Mouse (Mus musculus): Measurements from ENCODE around the gene Acss2. TPM values are rescaled to one million over a fixed set of nuclear protein-coding genes. Genes with fewer than 3 reads are reported as not detected.

The Acss2 gene
- polyA plus RNA-seq, 1 experiment from 2014 or later: 4.1 TPM

DNA sequence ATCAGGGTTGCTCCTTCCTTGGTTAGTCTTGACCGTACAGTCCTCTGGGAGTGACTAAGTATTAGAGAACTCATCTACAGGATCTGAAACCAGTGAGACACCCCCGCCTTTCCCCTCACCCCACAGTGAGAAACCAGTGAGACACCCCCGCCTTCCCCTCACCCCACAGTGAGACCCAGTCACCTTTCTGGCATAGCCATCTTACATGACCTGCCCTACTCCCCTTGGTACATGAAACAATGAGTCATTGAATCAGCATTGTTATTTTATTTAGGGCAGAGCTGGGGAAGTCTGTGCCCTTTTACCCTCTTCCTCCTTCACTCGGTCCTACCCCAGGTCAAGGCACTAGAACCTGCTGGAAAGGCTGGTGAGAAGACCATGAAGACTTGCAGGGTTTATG, 45.2 kb downstream of the Acss2 start:
- H3K79me2 ChIP-seq (ENCODE audit: inconsistent target): no peaks in the 10 kb centered on the region
- 51% methylated on average over 4 of the region's 4 CpGs for WGBS (ENCODE audit: missing documents)
- H3K27ac ChIP-seq: no peak overlapping the region
- no peak overlapping the region for H3K4me3 ChIP-seq (ENCODE audit: inconsistent target)
- no peaks in the 10 kb centered on the region for H3K36me3 ChIP-seq (ENCODE audit: inconsistent target)

DNA sequence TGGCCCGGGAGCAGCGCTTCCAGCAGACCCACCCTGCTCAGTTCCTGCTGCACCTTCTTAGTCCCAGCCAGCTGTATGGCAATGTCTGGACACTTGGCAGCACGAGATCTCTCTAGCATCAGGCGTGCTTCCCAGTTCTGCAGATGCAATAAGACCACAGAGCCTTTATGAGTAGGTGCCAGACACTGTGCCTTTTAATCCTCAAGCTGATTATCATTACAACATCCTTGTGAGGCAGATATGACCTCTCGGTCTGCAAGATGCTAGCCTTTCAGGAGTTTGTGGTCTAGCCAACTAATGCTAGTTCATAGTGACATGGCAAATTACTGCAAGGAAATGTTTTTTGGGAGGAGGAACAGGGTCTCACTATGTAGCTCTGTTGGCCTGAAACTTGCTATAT, 50.0 kb downstream of the Acss2 start:
- Histone ChIP-seq H3K36me3 (ENCODE audit: inconsistent target) (no peaks in the 10 kb centered on the region), H3K79me2 (ENCODE audit: inconsistent target) (no peaks in the 10 kb centered on the region), H3K27ac (no peak overlapping the region), H3K4me3 (ENCODE audit: inconsistent target) (no peak overlapping the region)
- WGBS (ENCODE audit: missing documents): 58% methylated on average over 5 of the region's 5 CpGs

DNA sequence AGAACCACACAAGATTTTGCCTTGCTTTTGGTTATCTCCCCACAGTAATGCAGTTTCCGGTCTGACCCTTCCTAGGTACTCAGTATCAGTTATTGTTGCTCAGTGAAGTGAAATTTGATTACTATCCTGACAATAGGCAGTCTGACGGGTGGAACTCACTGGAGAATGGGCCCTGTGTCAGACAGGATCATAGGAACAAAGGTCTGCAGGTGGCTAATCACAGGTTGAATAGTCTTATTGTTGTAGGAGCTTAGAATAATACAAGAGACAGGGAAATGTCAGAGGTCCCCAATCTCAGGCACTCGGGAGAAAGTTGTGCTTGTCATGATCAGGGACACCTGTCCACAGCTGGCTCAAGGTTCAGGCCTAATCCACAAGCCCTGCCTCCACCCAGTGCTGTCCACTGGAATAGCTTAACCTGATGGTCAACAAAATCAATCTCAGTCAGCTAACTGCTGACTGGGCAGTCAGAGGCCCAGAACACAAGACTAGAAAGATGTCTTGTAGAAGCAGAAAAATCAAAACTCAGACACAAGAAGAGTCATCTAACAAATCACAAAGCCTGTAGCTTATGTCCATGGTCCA, 51.6 kb downstream of the Acss2 start:
- no peaks in the 10 kb centered on the region for H3K79me2 ChIP-seq (ENCODE audit: inconsistent target)
- no peaks in the 10 kb centered on the region for H3K36me3 ChIP-seq (ENCODE audit: inconsistent target)
- no peak overlapping the region for H3K27ac ChIP-seq
- H3K4me3 ChIP-seq (ENCODE audit: inconsistent target): no peak overlapping the region
- 95% methylated on average over 3 of the region's 3 CpGs for WGBS (ENCODE audit: missing documents)

DNA sequence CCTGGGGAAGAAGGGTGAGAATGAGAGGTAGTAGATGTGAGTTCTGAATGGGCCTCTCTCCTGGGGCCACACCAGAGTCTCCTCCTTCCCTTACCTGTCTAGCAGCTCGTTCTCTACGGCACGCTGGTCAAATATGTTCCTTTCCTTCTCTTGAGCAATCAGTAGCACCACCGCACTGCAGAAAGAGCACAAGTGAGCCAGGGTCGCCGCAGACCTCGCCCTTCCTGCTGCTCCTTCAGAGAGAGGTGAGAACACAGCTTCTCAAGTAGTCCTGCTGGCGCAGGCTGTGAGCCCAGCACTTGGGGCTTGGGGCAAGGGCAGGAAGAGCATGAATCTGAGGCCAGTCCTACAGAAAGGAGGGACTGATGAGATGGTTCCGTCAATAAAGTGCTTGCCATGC, 55.3 kb downstream of the Acss2 start:
- WGBS (ENCODE audit: missing documents): 97% methylated on average over 9 of the region's 9 CpGs
- Histone ChIP-seq H3K79me2 (ENCODE audit: inconsistent target) (no peaks in the 10 kb centered on the region), H3K27ac (no peak overlapping the region), H3K4me3 (ENCODE audit: inconsistent target) (no peak overlapping the region), H3K36me3 (ENCODE audit: inconsistent target) (0 out of 2 replicates have a peak, but pooled peaks cover 11% of the 10 kb centered on the region)

DNA sequence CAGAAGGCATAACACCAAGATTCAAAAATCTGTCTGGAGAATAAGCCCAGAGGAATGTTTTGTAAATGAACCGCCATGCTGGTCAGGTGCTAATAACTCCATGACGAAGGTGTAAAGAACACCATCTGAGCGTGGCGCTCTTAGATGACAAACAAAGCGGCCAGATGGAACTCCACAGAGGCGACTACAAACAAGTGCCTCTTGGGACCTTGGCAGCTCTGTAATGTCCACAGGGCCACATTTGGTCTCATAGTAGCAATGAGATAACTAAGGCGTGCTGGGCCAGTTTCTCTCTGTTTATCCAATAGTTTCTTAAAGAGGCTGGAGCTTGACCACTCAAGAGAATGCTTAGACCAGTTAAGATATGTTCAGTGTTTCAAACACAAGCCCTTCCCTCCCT, 56.2 kb downstream of the Acss2 start:
- H3K79me2 ChIP-seq (ENCODE audit: inconsistent target): no peaks in the 10 kb centered on the region
- no peak overlapping the region for H3K27ac ChIP-seq
- WGBS (ENCODE audit: missing documents): 96% methylated on average over 7 of the region's 7 CpGs
- no peak overlapping the region for H3K4me3 ChIP-seq (ENCODE audit: inconsistent target)
- 0 out of 2 replicates have a peak, but pooled peaks cover 11% of the 10 kb centered on the region for H3K36me3 ChIP-seq (ENCODE audit: inconsistent target)

DNA sequence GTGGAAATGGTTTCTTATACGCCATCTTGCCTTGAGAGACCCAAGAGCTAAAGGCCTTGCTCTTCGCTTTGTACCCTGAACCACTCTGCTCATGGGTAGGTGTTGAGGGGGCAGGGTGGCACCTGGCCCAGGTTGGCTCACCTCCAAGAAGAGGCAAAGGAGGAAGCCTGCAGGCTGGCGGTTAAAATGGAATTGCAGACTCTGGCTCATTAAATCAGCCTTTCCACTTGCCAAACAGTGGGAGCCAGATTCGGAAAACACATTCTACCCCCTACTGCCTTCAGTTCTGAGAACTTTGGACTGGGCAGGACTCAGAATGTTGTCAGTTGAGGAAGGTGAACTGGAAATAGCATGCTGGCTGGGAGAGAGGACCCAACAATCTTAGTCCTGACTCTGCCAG, 57.0 kb downstream of the Acss2 start:
- Histone ChIP-seq H3K4me3 (ENCODE audit: inconsistent target) (no peak overlapping the region), H3K36me3 (ENCODE audit: inconsistent target) (0 out of 2 replicates have a peak, but pooled peaks cover 11% of the 10 kb centered on the region), H3K27ac (no peak overlapping the region), H3K79me2 (ENCODE audit: inconsistent target) (no peaks in the 10 kb centered on the region)
- 83% methylated on average over 4 of the region's 4 CpGs for WGBS (ENCODE audit: missing documents)

DNA sequence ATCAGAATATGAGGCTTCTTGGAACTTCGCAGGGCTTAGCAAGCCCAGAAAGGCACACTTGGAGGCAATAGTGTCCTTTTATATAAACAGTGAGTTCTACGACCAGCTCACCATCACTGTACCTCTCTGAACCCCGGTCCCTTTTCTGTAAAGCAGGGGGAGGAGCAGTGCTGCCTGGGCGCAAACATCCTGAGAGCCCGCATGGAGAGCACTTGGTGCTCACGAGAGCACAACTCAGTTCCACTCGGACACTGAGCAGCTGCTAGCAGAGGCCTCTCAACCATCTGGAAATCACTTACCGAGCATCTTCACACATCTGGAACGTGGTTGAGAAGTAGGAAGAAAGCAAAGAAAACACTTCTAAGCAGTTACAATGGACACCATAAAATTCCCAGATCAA, 58.9 kb downstream of the Acss2 start:
- H3K79me2 ChIP-seq (ENCODE audit: inconsistent target): no peaks in the 10 kb centered on the region
- H3K4me3 ChIP-seq (ENCODE audit: inconsistent target): no peak overlapping the region
- 0 out of 2 replicates have a peak, but pooled peaks cover 11% of the 10 kb centered on the region for H3K36me3 ChIP-seq (ENCODE audit: inconsistent target)
- H3K27ac ChIP-seq: no peak overlapping the region
- 91% methylated on average over 9 of the region's 9 CpGs for WGBS (ENCODE audit: missing documents)

DNA sequence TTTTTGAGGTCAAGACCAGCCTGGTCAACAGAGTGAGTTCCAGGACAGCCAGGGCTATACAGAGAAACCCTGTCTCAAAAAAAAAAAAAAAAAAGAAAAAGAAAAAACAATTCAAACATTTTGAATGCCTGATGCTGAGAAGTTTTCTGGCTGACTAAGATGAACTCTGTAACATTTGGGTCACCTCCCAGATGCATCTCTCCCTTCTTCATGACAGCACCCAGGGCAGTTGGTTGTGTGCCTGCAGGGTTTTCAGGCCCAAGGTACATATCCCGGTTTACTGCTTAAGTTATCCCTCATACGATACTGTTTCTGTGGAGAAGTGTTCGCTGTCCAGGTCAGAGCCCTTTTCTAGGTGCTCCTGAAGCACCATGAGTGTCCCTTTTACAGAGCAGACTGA, 62.6 kb downstream of the Acss2 start:
- H3K36me3 ChIP-seq (ENCODE audit: inconsistent target): 0 out of 2 replicates have a peak, but pooled peaks cover 11% of the 10 kb centered on the region
- 96% methylated on average over 3 of the region's 3 CpGs for WGBS (ENCODE audit: missing documents)
- no peak overlapping the region for H3K4me3 ChIP-seq (ENCODE audit: inconsistent target)

DNA sequence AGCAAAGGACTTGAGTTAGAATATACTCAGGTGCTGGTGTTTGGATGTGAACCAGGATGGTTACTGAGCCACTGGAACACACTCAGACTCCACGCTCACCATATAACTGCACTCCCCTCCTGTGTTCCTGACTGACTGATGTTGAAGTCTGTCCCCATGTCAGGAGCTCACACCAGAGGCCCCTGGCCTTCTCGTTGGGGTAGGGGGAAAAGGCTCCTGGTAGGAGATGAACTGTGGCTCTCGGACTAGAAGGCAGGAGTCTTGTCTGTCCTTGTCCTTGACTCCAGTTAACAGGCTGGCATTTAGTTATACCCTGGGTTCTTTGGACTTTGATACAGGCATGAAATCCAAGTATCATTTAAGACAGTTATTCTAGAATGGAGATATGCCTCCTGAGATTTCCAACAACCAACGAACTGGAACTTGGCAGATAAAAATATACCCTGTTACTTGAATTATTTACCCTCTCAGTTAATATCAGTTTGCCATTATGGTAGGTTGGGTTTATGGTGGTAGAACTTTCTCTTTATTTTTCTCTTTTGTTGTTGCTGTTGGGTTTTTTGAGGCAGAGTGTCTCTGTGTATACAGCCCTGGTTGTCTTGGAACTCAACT, 64.7 kb downstream of the Acss2 start:
- no peak overlapping the region for H3K27ac ChIP-seq
- no peaks in the 10 kb centered on the region for H3K79me2 ChIP-seq (ENCODE audit: inconsistent target)
- no peaks in the 10 kb centered on the region for H3K36me3 ChIP-seq (ENCODE audit: inconsistent target)
- H3K4me3 ChIP-seq (ENCODE audit: inconsistent target): no peak overlapping the region
- 92% methylated on average over 4 of the region's 4 CpGs for WGBS (ENCODE audit: missing documents)

More for the DNA sequence above, 62.6 kb downstream of the Acss2 start:
- H3K27ac ChIP-seq: no peak overlapping the region
- no peaks in the 10 kb centered on the region for H3K79me2 ChIP-seq (ENCODE audit: inconsistent target)

DNA sequence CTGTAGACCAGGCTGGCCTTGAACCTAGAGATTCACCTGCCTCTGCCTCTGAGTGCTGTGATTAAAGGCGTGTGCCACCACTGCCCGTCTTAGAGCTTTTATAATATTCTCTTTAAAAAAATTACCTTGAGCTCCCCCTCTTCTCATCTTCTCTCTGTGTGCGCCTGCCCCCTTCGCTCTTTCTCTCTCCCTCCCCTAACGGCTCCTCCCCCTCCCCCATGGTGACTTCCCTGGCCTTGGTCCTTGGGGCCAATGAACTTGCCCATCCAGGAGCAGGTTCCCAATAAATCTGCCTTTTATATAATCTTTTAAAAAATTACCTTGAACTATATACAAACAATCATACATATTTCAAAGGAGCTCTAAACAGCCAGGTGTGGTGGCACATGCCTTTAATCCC, 65.2 kb downstream of the Acss2 start:
- no peaks in the 10 kb centered on the region for H3K36me3 ChIP-seq (ENCODE audit: inconsistent target)
- no peak overlapping the region for H3K27ac ChIP-seq
- H3K4me3 ChIP-seq (ENCODE audit: inconsistent target): no peak overlapping the region
- WGBS (ENCODE audit: missing documents): 95% methylated on average over 5 of the region's 5 CpGs
- H3K79me2 ChIP-seq (ENCODE audit: inconsistent target): no peaks in the 10 kb centered on the region

DNA sequence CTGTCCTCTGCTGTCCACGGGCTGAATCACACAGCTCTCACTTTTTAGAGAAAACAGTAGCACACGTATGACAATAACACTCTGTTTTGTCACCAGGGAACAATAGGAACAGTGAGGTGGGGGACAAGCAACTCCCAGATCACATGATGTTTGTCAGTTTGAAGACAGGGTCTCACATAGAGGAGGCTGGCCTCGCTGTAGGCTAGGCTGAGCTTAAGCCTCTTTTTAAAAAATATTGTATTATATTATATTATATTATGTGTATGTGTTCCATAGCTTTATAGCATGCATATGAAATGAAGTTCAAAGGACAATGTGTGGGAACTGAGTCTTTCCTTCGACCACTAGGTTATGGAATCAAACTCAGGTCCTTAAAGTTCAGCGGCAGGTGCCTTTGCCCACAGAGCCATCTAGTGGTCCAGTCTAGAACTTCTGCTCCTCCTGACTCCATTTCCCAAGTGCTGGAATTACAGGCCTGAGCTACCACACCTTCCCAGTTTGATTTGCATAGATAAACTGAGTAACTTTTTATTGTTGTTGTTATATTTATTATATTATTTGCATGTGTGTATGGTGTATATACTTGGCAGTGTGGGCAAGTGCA, 66.3 kb downstream of the Acss2 start:
- Histone ChIP-seq H3K4me3 (ENCODE audit: inconsistent target) (no peak overlapping the region), H3K79me2 (ENCODE audit: inconsistent target) (no peaks in the 10 kb centered on the region), H3K27ac (no peak overlapping the region), H3K36me3 (ENCODE audit: inconsistent target) (no peaks in the 10 kb centered on the region)
- 56% methylated on average over 5 of the region's 5 CpGs for WGBS (ENCODE audit: missing documents)

DNA sequence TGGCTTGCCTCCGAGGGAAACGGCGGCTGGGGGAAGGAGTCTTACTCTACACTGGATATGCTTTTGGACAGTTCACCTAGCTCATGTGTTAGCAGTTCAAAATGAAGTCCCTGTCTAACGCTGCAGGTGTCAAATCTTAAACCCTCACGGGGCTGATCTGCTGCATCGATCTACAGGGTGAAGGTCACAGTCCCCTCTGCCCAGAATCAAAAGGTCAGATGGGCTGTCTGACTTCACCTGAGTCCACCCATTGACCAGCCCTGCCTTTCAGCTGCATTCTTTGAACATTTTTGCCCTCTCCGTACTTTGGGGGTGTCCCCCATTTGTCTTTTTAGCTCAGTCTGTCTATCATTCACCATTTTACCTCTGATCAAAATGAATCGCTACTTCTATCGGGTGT, 67.3 kb downstream of the Acss2 start:
- no peaks in the 10 kb centered on the region for H3K36me3 ChIP-seq (ENCODE audit: inconsistent target)
- no peak overlapping the region for H3K27ac ChIP-seq
- no peak overlapping the region for H3K4me3 ChIP-seq (ENCODE audit: inconsistent target)
- no peaks in the 10 kb centered on the region for H3K79me2 ChIP-seq (ENCODE audit: inconsistent target)
- whole genome bisulfite sequencing (ENCODE audit: missing documents): 76% methylated on average over 9 of the region's 9 CpGs

DNA sequence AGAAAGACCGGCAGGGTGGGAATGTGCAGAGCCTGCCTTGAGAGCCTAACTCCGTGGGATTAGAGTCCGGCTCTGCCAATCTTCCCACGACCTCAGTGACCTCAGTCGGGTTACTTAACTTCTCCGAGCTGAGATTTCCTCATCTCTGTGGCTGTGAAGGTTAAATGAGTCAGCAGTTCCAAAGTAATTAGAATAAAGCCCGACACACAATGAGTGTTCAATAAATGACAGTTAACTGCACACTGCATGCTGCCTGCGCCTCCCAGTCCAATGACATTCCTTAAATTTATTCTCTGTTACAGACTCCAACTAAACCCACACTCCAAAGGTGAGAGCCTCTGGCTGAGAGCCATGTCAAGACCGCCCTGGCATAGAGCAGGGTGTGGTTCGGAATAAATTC, 67.7 kb downstream of the Acss2 start:
- WGBS (ENCODE audit: missing documents): 37% methylated on average over 10 of the region's 10 CpGs
- Histone ChIP-seq H3K79me2 (ENCODE audit: inconsistent target) (no peaks in the 10 kb centered on the region), H3K27ac (no peak overlapping the region), H3K4me3 (ENCODE audit: inconsistent target) (no peak overlapping the region), H3K36me3 (ENCODE audit: inconsistent target) (no peaks in the 10 kb centered on the region)

DNA sequence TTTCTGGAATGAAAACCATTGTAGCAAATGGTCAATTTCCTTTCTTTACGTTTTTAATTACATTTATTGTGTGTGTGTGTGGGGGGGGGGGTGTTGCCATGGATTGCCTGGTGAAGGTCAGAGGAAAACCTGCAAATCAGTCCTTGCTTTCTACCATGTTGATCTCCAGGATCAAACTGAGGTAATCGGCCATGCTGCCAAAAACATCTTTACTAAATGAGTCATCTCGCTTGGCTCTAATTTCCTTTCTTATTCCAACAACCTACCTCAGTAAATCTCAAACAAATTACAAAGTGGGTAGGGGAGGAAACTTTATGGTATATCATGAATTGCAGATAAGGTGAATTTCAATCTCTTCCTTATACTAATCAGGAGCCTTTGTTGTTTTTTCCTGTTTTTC, 70.4 kb downstream of the Acss2 start:
- H3K36me3 ChIP-seq (ENCODE audit: inconsistent target): no peaks in the 10 kb centered on the region
- 100% methylated on average over 3 of the region's 3 CpGs for WGBS (ENCODE audit: missing documents)
- H3K79me2 ChIP-seq (ENCODE audit: inconsistent target): no peaks in the 10 kb centered on the region
- H3K4me3 ChIP-seq (ENCODE audit: inconsistent target): no peak overlapping the region
- no peak overlapping the region for H3K27ac ChIP-seq

DNA sequence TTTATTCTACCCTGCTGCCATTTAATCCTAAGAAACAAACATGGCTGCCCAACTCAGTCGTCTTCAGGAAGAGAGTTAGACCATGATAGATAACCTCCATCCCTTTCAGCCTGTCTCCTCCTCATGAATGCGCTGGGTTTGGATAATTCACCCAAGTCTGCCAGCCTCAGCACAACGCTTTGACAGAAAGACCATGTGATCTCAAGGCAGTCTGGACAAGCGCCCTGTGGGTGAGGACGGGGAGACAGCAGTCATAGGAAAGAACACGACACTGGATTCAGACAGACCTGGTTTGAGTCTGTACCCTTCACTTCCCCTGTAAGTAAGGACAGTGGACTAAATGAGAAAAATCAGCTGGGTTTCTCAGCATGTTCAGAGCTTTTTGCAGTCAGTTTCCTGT, 71.8 kb downstream of the Acss2 start:
- no peaks in the 10 kb centered on the region for H3K36me3 ChIP-seq (ENCODE audit: inconsistent target)
- no peak overlapping the region for H3K27ac ChIP-seq
- H3K79me2 ChIP-seq (ENCODE audit: inconsistent target): no peaks in the 10 kb centered on the region
- H3K4me3 ChIP-seq (ENCODE audit: inconsistent target): no peak overlapping the region
- WGBS (ENCODE audit: missing documents): 92% methylated on average over 6 of the region's 6 CpGs
